Mouse (Mus musculus): ENCODE measurements around the gene Rab7. TPM values are rescaled to one million over a fixed set of nuclear protein-coding genes. Genes with fewer than 3 reads are reported as not detected.
A peak's percentile ranks its signal among the peaks of the same experiment; 100 is the strongest.
"Not testable (repeated sequence)": the region's sequence is repeated elsewhere in the genome, so short reads cannot be mapped to it uniquely, and the experiment has no call there.

Gene Rab7
- total RNA-seq, 2 experiments from 2014 or later: 306 to 313 TPM

GRCm38 (mm10) chr6:88004773-88005172 lies 40.3 kb downstream of the Rab7 start:
- DNase-seq (ENCODE audit: low spot score in 2 of 2): not testable (repeated sequence)

- no peak for DNase-seq (ENCODE audit: low spot score in 2 of 2)
Observed at GRCm38 (mm10) chr6:88003439-88003838, 41.6 kb downstream of the Rab7 start.

- no peak for DNase-seq (ENCODE audit: low spot score in 2 of 2)
Observed at GRCm38 (mm10) chr6:87998358-87998757, 46.7 kb downstream of the Rab7 start.

GRCm38 (mm10) chr6:87997706-87998265 lies 47.3 kb downstream of the Rab7 start:
- DNase-seq (ENCODE audit: low spot score in 2 of 2): peak; percentile 82 to 84

GRCm38 (mm10) chr6:87996606-87997005 lies 48.5 kb downstream of the Rab7 start:
- no peak for DNase-seq (ENCODE audit: low spot score in 2 of 2)

GRCm38 (mm10) chr6:87995519-87995918 lies 49.6 kb downstream of the Rab7 start:
- DNase-seq (ENCODE audit: low spot score in 2 of 2): no peak

GRCm38 (mm10) chr6:87993790-87994571 lies 51.1 kb downstream of the Rab7 start:
- peak; percentile 55 to 66 for DNase-seq (ENCODE audit: low spot score in 2 of 2)

- no peak for DNase-seq (ENCODE audit: low spot score in 2 of 2)
Observed at GRCm38 (mm10) chr6:87992733-87993132, 52.3 kb downstream of the Rab7 start.

- DNase-seq (ENCODE audit: low spot score in 2 of 2): no peak
Observed at GRCm38 (mm10) chr6:87991886-87992285, 53.2 kb downstream of the Rab7 start.

GRCm38 (mm10) chr6:87991216-87991615 lies 53.9 kb downstream of the Rab7 start:
- no peak for DNase-seq (ENCODE audit: low spot score in 2 of 2)

- no peak for DNase-seq (ENCODE audit: low spot score in 2 of 2)
Observed at GRCm38 (mm10) chr6:87982506-87982905, 62.6 kb downstream of the Rab7 start.

- DNase-seq (ENCODE audit: low spot score in 2 of 2): peak; percentile 81 to 84
Observed at GRCm38 (mm10) chr6:87981547-87982256, 63.4 kb downstream of the Rab7 start, which contains the start of gene H1fx. Gene H1fx (minus strand): TSS chr6:87981637.

GRCm38 (mm10) chr6:87981030-87981485 lies 64.0 kb downstream of the Rab7 start:
- DNase-seq (ENCODE audit: low spot score in 2 of 2): peak in 1 of 2 experiments; percentile 50

- peak; percentile 86 to 90 for DNase-seq (ENCODE audit: low spot score in 2 of 2)
Observed at GRCm38 (mm10) chr6:87980374-87981029, 64.6 kb downstream of the Rab7 start.

GRCm38 (mm10) chr6:87979728-87980127 lies 65.3 kb downstream of the Rab7 start:
- no peak for DNase-seq (ENCODE audit: low spot score in 2 of 2)

- DNase-seq (ENCODE audit: low spot score in 2 of 2): no peak
Observed at GRCm38 (mm10) chr6:87970041-87970440, 75.0 kb downstream of the Rab7 start.

GRCm38 (mm10) chr6:87962457-87962856 lies 82.6 kb downstream of the Rab7 start:
- DNase-seq (ENCODE audit: low spot score in 2 of 2): not testable (repeated sequence)

All from layer of hippocampus, postnatal 14 days (tissue).